Mouse (Mus musculus) testis, adult 2 months (tissue): ENCODE data around the gene Gm9913.

Source experiments
- CTCF ChIP-seq: fragments of 200-500 bp; IDR thresholded peaks from 2 replicates; pipeline ENCODE4 v1.5.1; 2012; ENCODE audit warnings: low read depth, mild to moderate bottlenecking, inconsistent platforms, low read length, moderate library complexity; ENCODE audit not compliant: control insufficient read depth, insufficient read depth, insufficient replicate concordance
- POLR2A ChIP-seq: fragments of 200-500 bp; IDR thresholded peaks from 2 replicates; pipeline ENCODE4 v1.6.1; 2012; ENCODE audit warnings: low read depth, mild to moderate bottlenecking, inconsistent platforms, low read length, moderate library complexity; ENCODE audit not compliant: control insufficient read depth

DNA sequence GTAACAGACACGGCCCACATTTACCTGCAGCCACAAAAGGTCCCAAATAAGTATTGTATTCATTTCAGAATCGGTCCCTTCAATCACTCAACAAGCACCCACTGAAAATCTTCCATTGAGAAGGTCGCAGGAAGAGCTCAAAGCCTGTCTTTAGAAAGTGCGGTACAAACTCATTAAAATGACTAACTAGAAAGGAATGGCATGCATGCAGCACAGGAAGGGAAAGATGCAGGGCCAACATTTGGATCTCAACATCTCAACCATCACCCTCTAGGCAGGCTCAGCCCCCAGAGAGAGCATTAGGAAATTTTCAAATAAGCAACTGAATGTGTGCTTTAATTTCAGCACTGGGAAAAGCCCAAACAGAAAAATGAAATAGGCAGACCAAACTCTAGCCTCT, 33.2 kb upstream of the Gm9913 start:
- TF ChIP-seq CTCF = no peak
- TF ChIP-seq POLR2A = no peak
